ENCODE assay signal across 8 mouse cellular contexts in the genomic region with DNA sequence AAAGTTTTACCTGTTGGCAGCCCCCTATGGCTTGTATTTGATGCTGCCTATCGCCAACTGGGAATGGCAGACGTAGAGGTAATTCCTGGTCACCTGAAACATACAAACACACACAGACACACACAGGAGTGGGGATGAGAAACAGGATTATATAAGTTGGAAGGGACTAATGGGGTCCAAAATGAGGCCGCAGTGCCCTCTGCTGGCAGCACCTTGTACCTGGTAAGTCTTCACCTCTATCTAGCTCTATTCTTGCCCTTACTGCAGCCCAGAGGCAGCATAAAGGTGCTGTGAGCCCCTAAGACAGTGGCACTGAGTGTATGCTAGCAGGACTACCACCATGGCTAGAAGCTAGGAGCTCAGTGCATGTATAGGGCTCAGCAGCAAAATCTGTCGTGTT. TPM values are rescaled to one million over a fixed set of nuclear protein-coding genes. Genes with fewer than 3 reads are reported as not detected.
DNase-seq lines count a peak whose midpoint lies in the region; ATAC-seq and TF ChIP-seq lines count a peak whose summit lies in the region.
"Had no signal": no experiment of that assay in that cellular context is flagged by ENCODE, and none has a peak within 500 bp of the region (broad histone marks: within the 10 kb centered on the region; RNA-seq: fewer than 3 reads in every experiment).

No protein-coding gene starts in this region.

- H3K4me3 ChIP-seq in C2C12 (ENCODE audit: insufficient read depth, poor library complexity, severe bottlenecking), result no peak overlapping the region
- no peak overlapping the region for H3K4me3 ChIP-seq in G1E (ENCODE audit: low read depth, low read length)

- H3ac ChIP-seq in C2C12 (ENCODE audit: control insufficient read depth, insufficient read length, low read depth), result no peak overlapping the region

- H3K36me3 ChIP-seq in C2C12 (ENCODE audit: control insufficient read depth, insufficient read depth) (no peaks in the 10 kb centered on the region), G1E (replicated peaks) (no peaks in the 10 kb centered on the region)

- H3K79me2 ChIP-seq in C2C12 (ENCODE audit: control insufficient read depth, insufficient read depth), result no peaks in the 10 kb centered on the region

- TF ChIP-seq CTCF in C2C12 (IDR thresholded peaks at IDR 0.05; ENCODE audit: control insufficient read depth, insufficient read depth, insufficient read length) (peak; percentile 42), G1E (IDR thresholded peaks at IDR 0.05; ENCODE audit: low read depth, low read length) (peak; percentile 24; the same call in 1 of the 2 replicates)

- H3K27me3 ChIP-seq in C2C12 (ENCODE audit: control insufficient read depth, insufficient read depth, insufficient read length) (no peaks in the 10 kb centered on the region), G1E (ENCODE audit: insufficient read depth, low read length) (no peaks in the 10 kb centered on the region)

- H3K9me3 ChIP-seq in G1E (replicated peaks), result no peaks in the 10 kb centered on the region

- no peak for ATAC-seq in G1E (ENCODE audit: extremely low read depth, insufficient number of reproducible peaks, low FRiP score, poor library complexity, severe bottlenecking)

- no peak for DNase-seq in G1E (ENCODE audit: low spot score)
- DNase-seq in cerebellum, postnatal 10 days, result peak; percentile 69 to 77
- peak; percentile 29 for DNase-seq in gastrocnemius, postnatal 10 days
- DNase-seq in kidney, postnatal 36 days, result peak; percentile 59 to 81
- peak; percentile 26 for DNase-seq in lung, postnatal 25 days (ENCODE audit: low spot score)
- DNase-seq in right cerebral cortex, postnatal 36 days (ENCODE audit: low spot score in 2 of 2), result peak; percentile 6 to 37

- no peaks in the 10 kb centered on the region for H3K4me1 ChIP-seq in G1E (ENCODE audit: insufficient read depth, low read depth, low read length)

- H3K79me3 ChIP-seq in C2C12 (ENCODE audit: low read depth), result no peaks in the 10 kb centered on the region

TF ChIP-seq in C2C12, 6 proteins besides CTCF, POLR2A, EP300 and RAD21:
- TF ChIP-seq USF1 (IDR thresholded peaks at IDR 0.05; ENCODE audit: low read depth) (no peak), MAX (IDR thresholded peaks at IDR 0.05) (no peak), MYOD1 (IDR thresholded peaks at IDR 0.05; ENCODE audit: control insufficient read depth, insufficient read length, low read depth) (no peak), FOSL1 (IDR thresholded peaks at IDR 0.05; ENCODE audit: insufficient read depth, low read length, poor library complexity, severe bottlenecking) (no peak)

RNA-seq across cellular contexts. Expression of gene Gm4779, which starts 2.7 kb away (rescaled TPM):
- not detected for polyA plus RNA-seq in C2C12 (2012; fragmentation: generic; extraction: Trizol)
- total RNA-seq in G1E (2014; fragmentation: Nextera tagmentation), result not detected in 2 replicates
- total RNA-seq in G1E (2017), result not detected in 2 replicates
- not detected in 2 replicates for polyA plus RNA-seq in G1E (2012)
- not detected for total RNA-seq in gastrocnemius, postnatal 10 days (2021)
- polyA plus RNA-seq: heart, embryonic 14.5 days had no signal

RNA-seq across cellular contexts. Expression of gene 8030474K03Rik, which starts 2.9 kb away (rescaled TPM):
- not detected for polyA plus RNA-seq in C2C12 (2012; fragmentation: generic; extraction: Trizol)
- not detected in 2 replicates for total RNA-seq in G1E (2014; fragmentation: Nextera tagmentation)
- total RNA-seq in G1E (2017), result not detected in 2 replicates
- not detected in 2 replicates for polyA plus RNA-seq in G1E (2012)
- total RNA-seq in gastrocnemius, postnatal 10 days (2021), result not detected
- polyA plus RNA-seq: heart, embryonic 14.5 days had no signal

RNA-seq across cellular contexts. Expression of gene Cxcr3, which starts 57.5 kb away (rescaled TPM):
- not detected for polyA plus RNA-seq in C2C12 (2012; fragmentation: generic; extraction: Trizol)
- not detected in 2 replicates for total RNA-seq in G1E (2014; fragmentation: Nextera tagmentation)
- total RNA-seq in G1E (2017), result not detected in 2 replicates
- not detected in 2 replicates for polyA plus RNA-seq in G1E (2012)
- under 1 TPM; 0.29 to 0.40 TPM for total RNA-seq in gastrocnemius, postnatal 10 days (2021)

RNA-seq across cellular contexts. Expression of gene Nhsl2, which starts 57.6 kb away (rescaled TPM):
- polyA plus RNA-seq in C2C12 (2012; fragmentation: generic; extraction: Trizol), result 0.26 TPM
- total RNA-seq in G1E (2014; fragmentation: Nextera tagmentation), result not detected in 2 replicates
- 0.05 and 0.17 TPM in 2 replicates for total RNA-seq in G1E (2017)
- polyA plus RNA-seq in G1E (2012), result under 0.01 and 0.02 TPM in 2 replicates
- total RNA-seq in gastrocnemius, postnatal 10 days (2021), result 1 to 10 TPM; 5.7 to 8.6 TPM
